Mouse (Mus musculus): ENCODE data around the gene Ubxn2a.

DNA sequence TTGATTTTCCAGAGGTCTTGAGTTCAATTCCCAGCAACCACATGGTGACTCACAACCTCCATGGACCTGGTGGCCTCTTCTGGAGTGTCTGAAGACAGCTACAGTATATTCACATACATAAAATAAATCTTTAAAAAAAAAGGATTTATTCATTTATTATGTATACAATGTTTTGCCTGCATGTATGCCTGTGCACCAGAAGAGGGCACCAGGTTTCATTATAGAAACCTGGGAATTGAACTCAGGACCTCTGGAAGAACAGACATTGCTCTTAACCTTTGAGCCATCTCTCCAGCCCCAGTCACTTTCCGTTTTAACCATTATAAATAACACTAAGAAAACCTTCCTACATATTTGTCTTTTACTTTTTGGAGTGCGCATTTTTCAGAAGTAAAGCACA lies 50.7 kb downstream of the Ubxn2a start:
- no peak for TF ChIP-seq CTCF (IDR thresholded peaks at IDR 0.05; ENCODE audit: control insufficient read depth, insufficient read depth, low read length)
- no peak for TF ChIP-seq POLR2A (IDR thresholded peaks at IDR 0.05; ENCODE audit: borderline replicate concordance, control insufficient read depth, low read depth, low read length)

Data from bone marrow, adult 2 months (tissue).